Mouse (Mus musculus) bone marrow macrophage, adult 2 months (primary cell): ENCODE measurements at regions not wholly inside any gene's neighbourhood (a gene's known extent, or its start where the extent isn't known, plus 50 kb on each side); places are given as distances from the start of the nearest gene placed in this dataset.

Source experiments
- H3K27ac ChIP-seq: 2 replicates; pipeline ENCODE4 v1.5.1; 2012; ENCODE audit warnings: low read depth, low read length; ENCODE audit not compliant: insufficient read depth
- H3K4me1 ChIP-seq: 2 replicates; pipeline ENCODE4 v1.6.1; 2012; ENCODE audit warnings: low read length; ENCODE audit not compliant: control insufficient read depth, insufficient read depth
- H3K4me3 ChIP-seq: 2 replicates; pipeline ENCODE4 v1.5.1; 2012; ENCODE audit warnings: mild to moderate bottlenecking, low read length, moderate library complexity; ENCODE audit not compliant: insufficient read depth
- CTCF ChIP-seq: IDR thresholded peaks from 2 replicates; pipeline ENCODE4 v1.5.1; 2012; ENCODE audit warnings: low read depth, mild to moderate bottlenecking, low read length, moderate library complexity
- POLR2A ChIP-seq: IDR thresholded peaks from 2 replicates; pipeline ENCODE4 v1.6.1; 2012; ENCODE audit warnings: mild to moderate bottlenecking, low read depth, low read length, borderline replicate concordance

- Histone ChIP-seq H3K27ac (no peak overlapping the region), H3K4me3 (no peak overlapping the region), H3K4me1 (no peaks in the 10 kb centered on the region)
- no peak for TF ChIP-seq CTCF
- TF ChIP-seq POLR2A: no peak
These were observed 97.3 kb upstream of the Rab11fip2 start for GRCm38 (mm10) chr19:60040721-60041120.

GRCm38 (mm10) chr19:60032667-60033066, 89.2 kb upstream of the Rab11fip2 start:
- Histone ChIP-seq H3K27ac (no peak overlapping the region), H3K4me3 (no peak overlapping the region), H3K4me1 (no peaks in the 10 kb centered on the region)
- TF ChIP-seq POLR2A: no peak
- TF ChIP-seq CTCF: no peak

- Histone ChIP-seq H3K27ac (no peak overlapping the region), H3K4me3 (no peak overlapping the region), H3K4me1 (no peaks in the 10 kb centered on the region)
- TF ChIP-seq POLR2A (no peak), CTCF (no peak)
These were observed 86.8 kb upstream of the Rab11fip2 start for GRCm38 (mm10) chr19:60030212-60030788.

GRCm38 (mm10) chr19:60029720-60030119, 86.3 kb upstream of the Rab11fip2 start:
- H3K4me1 ChIP-seq: no peaks in the 10 kb centered on the region
- H3K27ac ChIP-seq: no peak overlapping the region
- H3K4me3 ChIP-seq: no peak overlapping the region
- no peak for TF ChIP-seq CTCF
- no peak for TF ChIP-seq POLR2A

GRCm38 (mm10) chr19:60015614-60016300, 72.3 kb upstream of the Rab11fip2 start:
- H3K4me3 ChIP-seq: no peak overlapping the region
- no peaks in the 10 kb centered on the region for H3K4me1 ChIP-seq
- TF ChIP-seq POLR2A (no peak), CTCF (no peak)
- H3K27ac ChIP-seq: no peak overlapping the region

GRCm38 (mm10) chr19:59995557-59995956, 52.1 kb upstream of the Rab11fip2 start:
- no peak for TF ChIP-seq POLR2A
- TF ChIP-seq CTCF: no peak
- no peaks in the 10 kb centered on the region for H3K4me1 ChIP-seq

More at GRCm38 (mm10) chr19:59995557-59995956, 52.1 kb upstream of the Rab11fip2 start:
- Histone ChIP-seq H3K4me3 (no peak overlapping the region), H3K27ac (no peak overlapping the region)
